Mouse (Mus musculus): ENCODE results near the gene Camkv. TPM values are rescaled to one million over a fixed set of nuclear protein-coding genes. Genes with fewer than 3 reads are reported as not detected.

Gene Camkv
- total RNA-seq, 2 experiments from 2014 or later: 509 to 559 TPM

- DNase-seq (ENCODE audit: extremely low spot score in 1 of 2, low spot score in 1 of 2): no peak
These were observed 25.5 kb downstream of the Camkv start for GRCm38 (mm10) chr9:107960928-107961327.

GRCm38 (mm10) chr9:107961351-107961762 lies 25.9 kb downstream of the Camkv start:
- DNase-seq (ENCODE audit: extremely low spot score in 1 of 2, low spot score in 1 of 2): peak; percentile 53 to 67

GRCm38 (mm10) chr9:107961881-107962280 lies 26.4 kb downstream of the Camkv start:
- peak in 1 of 2 experiments; percentile 55 for DNase-seq (ENCODE audit: extremely low spot score in 1 of 2, low spot score in 1 of 2)

- DNase-seq (ENCODE audit: extremely low spot score in 1 of 2, low spot score in 1 of 2): no peak
These were observed 27.4 kb downstream of the Camkv start for GRCm38 (mm10) chr9:107962916-107963315.

DNA sequence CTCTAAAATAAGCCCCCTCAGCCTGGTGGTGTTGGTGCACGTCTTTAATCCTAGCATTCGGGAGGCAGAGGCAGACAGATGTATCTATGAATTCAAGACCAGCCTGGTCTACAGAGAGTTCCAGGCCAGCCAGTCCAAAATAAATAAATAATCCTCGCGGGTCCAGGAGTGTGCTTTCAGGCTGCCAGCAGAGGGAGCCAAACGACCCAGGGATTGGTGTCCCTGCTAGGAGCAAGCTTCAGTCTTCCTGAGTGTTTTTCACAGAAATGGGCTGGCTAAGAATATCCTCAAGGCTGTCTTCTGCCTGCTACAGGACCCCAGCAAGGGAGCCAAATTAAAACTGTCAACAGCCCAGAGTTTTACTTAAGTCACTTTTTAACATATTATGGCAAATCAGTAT lies 28.2 kb downstream of the Camkv start:
- peak; percentile 66 to 83 for DNase-seq (ENCODE audit: extremely low spot score in 1 of 2, low spot score in 1 of 2)

- no peak for DNase-seq (ENCODE audit: extremely low spot score in 1 of 2, low spot score in 1 of 2)
These were observed 29.2 kb downstream of the Camkv start for GRCm38 (mm10) chr9:107964681-107965080.

DNA sequence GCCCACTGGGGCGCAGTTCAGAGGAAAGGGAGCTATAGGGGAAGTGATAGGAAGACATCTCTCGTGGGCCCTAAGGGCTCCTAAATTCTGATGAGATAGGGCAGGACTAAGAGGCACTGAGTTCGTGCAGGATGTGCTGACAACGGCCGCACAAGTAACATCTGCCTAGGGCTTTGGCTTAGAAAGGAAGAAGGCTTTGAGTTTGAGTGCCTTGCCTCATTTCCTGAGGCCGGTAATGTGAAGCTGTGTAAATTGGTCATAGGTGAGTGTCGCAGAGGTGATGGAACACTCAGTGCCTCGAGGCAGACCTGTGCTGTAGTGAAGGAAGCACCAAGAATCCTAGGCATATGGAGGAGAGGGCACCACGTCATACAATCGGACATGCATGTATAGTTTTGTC lies 31.2 kb downstream of the Camkv start:
- DNase-seq (ENCODE audit: extremely low spot score in 1 of 2, low spot score in 1 of 2): no peak

DNA sequence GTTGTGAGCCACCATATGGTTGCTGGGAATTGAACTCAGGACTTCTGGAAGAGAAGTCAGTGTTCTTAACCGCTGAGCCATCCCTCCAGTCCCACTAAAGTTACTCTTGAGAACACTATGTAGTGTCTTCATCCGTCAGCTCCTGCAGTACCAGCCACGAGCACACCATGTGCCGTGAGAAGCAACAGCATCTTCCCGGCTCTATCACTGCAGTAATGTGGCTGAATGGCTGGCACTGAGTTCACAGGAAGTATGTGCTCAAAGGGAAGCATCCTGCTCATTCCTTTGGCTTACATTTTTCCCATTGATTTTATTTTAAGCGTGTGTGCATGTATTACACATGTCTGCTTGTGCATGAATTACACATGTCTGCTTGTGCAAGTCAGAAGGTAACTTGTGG lies 32.0 kb downstream of the Camkv start:
- DNase-seq (ENCODE audit: extremely low spot score in 1 of 2, low spot score in 1 of 2): no peak

DNA sequence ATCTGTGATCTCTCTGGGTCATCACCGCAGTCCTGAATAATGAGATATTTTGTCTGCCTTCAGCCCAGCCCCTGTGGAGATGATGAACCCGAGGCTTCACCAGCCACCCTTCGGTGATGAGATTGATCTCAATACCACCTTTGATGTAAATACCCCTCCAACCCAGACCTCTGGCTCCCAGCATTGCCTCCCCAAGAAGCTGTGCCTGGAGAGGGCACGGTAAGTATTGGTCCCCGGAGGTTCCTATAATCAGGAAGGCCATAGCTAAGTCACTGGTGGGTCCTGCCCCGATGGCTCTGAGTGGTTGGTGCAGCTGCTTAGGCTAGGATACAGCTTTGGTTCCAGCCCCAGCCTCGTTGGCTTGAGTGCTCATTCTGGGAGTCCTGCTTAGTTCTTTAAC lies 33.1 kb downstream of the Camkv start:
- DNase-seq (ENCODE audit: extremely low spot score in 1 of 2, low spot score in 1 of 2): no peak

DNA sequence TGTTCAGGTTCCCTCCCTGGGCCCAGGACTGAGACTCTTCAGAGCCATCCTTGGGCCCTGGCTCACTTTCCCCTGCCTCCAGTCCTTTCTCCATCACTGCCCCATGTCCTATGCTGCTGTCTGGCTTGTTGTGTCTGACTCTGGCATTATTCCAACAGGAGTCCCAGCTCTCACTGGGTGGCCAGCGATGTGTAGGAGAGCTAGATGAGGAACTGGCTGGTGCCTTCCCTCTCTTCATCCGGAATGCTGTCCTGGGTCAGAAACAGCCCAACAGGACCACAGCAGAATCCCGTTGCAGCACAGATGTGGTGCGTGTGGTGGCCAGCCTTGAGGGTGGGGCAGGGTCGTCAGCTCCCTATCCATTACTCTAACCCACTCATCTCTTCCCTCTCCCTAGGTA lies 34.8 kb downstream of the Camkv start:
- no peak for DNase-seq (ENCODE audit: extremely low spot score in 1 of 2, low spot score in 1 of 2)

- no peak for DNase-seq (ENCODE audit: extremely low spot score in 1 of 2, low spot score in 1 of 2)
These were observed 36.4 kb downstream of the Camkv start for GRCm38 (mm10) chr9:107971690-107972541.

GRCm38 (mm10) chr9:107974491-107975171 lies 39.2 kb downstream of the Camkv start:
- no peak for DNase-seq (ENCODE audit: extremely low spot score in 1 of 2, low spot score in 1 of 2)

DNA sequence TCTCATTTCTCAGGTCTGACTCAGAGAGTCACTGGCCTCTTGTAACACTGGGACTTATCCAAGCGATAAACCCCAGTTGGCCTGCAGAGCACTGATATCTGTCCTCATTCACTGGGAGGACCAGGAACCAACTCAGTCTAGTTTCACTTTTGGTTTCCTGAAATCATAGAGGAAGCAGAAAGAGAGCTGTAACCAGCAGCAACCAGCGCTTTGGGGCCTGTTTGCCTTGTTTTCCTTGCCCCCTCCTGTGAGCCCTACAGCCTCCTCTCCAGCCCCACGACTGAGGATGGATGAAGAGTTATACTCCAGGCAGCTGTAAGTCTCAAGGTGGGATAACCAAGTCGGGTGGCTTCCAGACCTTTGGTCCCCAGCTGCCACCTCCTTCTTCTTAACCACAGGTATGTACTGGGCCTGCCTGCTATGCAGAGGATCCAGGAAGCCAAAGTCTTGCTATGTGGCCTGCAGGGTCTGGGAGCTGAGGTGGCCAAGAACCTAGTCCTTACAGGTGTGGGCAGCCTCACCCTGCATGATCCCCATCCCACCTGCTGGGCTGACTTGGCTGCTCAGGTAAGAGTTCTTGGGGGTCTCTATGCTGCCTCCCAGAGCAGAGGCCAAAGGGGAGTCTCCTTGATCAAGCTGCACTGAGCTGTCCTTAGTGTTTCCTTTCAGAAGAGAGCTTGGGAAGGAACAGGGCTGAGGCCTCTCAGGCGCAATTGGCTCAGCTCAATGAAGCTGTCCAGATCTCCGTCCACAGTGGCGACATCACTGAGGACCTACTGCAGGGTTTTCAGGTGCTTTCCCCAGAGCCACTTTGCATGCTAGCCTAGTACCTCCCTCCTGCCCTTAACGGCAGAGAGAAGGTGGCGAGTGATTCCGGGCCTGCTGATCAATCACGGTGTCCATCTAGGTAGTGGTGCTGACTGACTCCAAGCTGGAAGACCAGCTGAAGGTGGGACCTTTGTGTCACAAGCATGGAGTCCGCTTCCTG lies 40.2 kb downstream of the Camkv start, which contains the start of gene Uba7:
TSS of gene Uba7 (plus strand) at position 107 of the 988 bp plus-strand sequence.
- DNase-seq (ENCODE audit: extremely low spot score in 1 of 2, low spot score in 1 of 2): no peak

- DNase-seq (ENCODE audit: extremely low spot score in 1 of 2, low spot score in 1 of 2): no peak
These were observed 43.3 kb downstream of the Camkv start for GRCm38 (mm10) chr9:107978815-107979214.

DNA sequence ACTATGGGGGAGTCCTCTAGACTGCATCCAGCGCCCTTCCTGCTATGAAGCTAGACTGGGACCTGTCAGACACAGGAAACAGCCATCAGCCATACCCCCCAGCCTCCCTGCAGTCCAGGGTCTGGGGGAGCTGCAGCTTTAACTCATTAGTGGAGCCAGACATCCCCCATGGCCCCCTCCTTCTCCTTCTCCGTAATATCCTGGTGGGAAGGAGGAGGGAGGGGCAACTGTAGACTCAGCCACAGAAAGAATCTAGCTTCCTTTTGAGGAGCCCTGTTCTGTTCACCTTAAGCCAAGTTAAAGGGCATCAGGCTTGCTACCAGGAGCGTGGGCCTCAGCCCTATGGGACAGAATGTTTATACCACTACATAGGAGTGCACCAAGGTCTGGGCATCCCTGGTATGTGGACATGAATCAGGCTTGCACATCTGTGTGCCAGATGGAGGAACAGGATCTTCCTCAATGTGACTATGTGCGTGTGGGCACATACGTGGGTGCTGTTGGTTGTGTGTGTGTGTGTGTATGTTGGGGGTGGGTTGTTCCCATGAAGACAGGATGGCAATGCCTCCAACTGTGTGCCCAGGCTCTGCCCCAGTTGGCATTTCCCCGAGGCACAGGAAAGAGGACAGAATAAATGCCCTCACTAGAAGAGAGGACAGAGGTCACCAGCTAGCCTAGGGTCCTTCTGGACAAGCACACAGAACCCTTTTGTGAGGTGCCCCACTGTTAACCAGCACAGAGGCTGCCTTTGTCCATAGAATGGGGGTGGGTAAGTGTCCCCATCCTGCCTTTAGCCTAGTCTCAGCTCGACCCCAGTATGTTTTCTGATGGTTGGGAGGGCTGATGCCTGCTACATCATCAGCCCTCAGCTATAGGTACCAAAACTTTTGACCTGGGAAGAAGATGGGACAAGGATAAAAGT lies 46.5 kb downstream of the Camkv start:
- DNase-seq (ENCODE audit: extremely low spot score in 1 of 2, low spot score in 1 of 2): peak; percentile 22 to 40

GRCm38 (mm10) chr9:107982681-107983346 lies 47.3 kb downstream of the Camkv start, which contains the start of gene Gm20661:
TSS of gene Gm20661 (plus strand) at chr9:107983058.
- DNase-seq (ENCODE audit: extremely low spot score in 1 of 2, low spot score in 1 of 2): peak; percentile 32 to 34

- DNase-seq (ENCODE audit: extremely low spot score in 1 of 2, low spot score in 1 of 2): peak; percentile 29 to 33
These were observed 48.0 kb downstream of the Camkv start for GRCm38 (mm10) chr9:107983421-107983890.

- peak in 1 of 2 experiments; percentile 14 for DNase-seq (ENCODE audit: extremely low spot score in 1 of 2, low spot score in 1 of 2)
These were observed 48.7 kb downstream of the Camkv start for GRCm38 (mm10) chr9:107984052-107984753.
